Mouse (Mus musculus): Measurements from ENCODE around the gene Syngr2. TPM values are rescaled to one million over a fixed set of nuclear protein-coding genes. Genes with fewer than 3 reads are reported as not detected.
A peak's percentile ranks its signal among the peaks of the same experiment; 100 is the strongest.

The Syngr2 gene
- polyA plus RNA-seq, 1 experiment from 2014 or later = 26.2 TPM

DNA sequence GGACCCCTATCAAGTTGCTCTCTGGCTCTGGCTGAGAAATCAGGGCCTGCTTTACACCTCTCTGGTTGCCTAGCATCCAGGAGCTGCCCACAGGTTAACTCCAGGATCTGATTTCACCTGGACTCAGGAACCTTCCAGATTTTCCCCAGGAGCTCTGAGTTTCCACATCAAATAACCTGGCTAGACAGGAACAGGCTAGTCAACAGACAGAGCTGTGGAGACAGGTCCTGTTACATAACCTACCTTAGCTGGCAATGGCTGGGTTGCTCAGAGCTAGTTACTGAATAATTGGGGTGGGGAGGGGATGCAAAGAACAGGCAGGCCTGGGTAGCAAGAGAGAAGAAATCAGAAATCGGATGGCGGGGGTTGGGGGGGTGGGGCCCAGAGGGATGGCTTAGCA lies 35.5 kb downstream of the Syngr2 start:
- WGBS = 73% methylated on average over 2 of the region's 2 CpGs
- Histone ChIP-seq H3K9ac (replicated peaks) (no peak overlapping the region), H3K36me3 (no peaks in the 10 kb centered on the region), H3K4me3 (no peak overlapping the region), H3K4me1 (peaks cover 17% of the 10 kb centered on the region), H3K27ac (replicated peaks) (no peak overlapping the region), H3K9me3 (no peaks in the 10 kb centered on the region), H3K27me3 (no peaks in the 10 kb centered on the region), H3K4me2 (replicated peaks) (no peak overlapping the region)
- no peak for ATAC-seq (ENCODE audit: low FRiP score, low read depth)

DNA sequence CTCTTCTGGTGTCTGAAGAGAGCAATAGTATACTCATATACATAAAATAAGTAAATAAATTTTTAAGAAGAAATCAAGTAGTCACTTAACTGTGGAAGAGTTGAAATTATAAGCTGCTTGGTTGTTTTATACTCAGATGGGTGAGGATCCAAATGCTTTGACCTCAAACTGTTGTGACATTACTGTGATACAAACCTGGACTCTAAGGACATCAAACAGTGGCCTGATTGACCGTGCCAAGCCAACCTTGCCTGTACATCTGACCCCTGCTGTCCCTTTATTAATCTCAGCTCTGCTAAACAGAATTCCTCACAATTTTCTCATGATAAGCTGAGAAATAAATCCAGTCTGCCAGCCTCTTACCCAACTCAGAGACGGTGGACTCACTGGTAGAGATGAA lies 36.2 kb downstream of the Syngr2 start:
- peaks cover 23% of the 10 kb centered on the region for H3K4me1 ChIP-seq
- WGBS = 84% methylated on average over 2 of the region's 2 CpGs
- no peaks in the 10 kb centered on the region for H3K27me3 ChIP-seq
- H3K4me3 ChIP-seq = no peak overlapping the region
- no peaks in the 10 kb centered on the region for H3K9me3 ChIP-seq
- no peak overlapping the region for H3K27ac ChIP-seq (replicated peaks)
- H3K4me2 ChIP-seq (replicated peaks) = no peak overlapping the region
- ATAC-seq (ENCODE audit: low FRiP score, low read depth) = no peak
- no peak overlapping the region for H3K9ac ChIP-seq (replicated peaks)
- H3K36me3 ChIP-seq = no peaks in the 10 kb centered on the region

DNA sequence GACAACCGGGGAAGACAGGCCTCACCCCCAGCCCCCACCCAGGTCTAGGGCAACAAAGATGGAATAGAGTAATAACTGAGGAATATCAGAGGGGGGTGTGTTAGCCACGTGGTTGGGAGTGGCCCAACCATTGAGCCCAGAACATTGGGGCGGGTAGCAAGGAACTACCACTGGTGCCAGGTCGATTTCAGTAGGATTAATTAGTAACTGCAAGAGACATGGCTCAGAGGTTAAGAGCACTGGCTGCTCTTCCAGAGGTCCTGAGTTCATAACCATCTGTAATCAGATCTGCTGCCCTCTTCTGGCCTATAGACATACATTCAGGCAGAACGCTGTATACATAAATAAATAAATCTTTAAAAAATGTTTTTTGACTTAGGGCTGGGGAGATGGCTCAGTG lies 37.2 kb downstream of the Syngr2 start:
- Histone ChIP-seq H3K9ac (replicated peaks) (no peak overlapping the region), H3K4me2 (replicated peaks) (no peak overlapping the region), H3K4me1 (peaks cover 28% of the 10 kb centered on the region), H3K4me3 (no peak overlapping the region), H3K27me3 (no peaks in the 10 kb centered on the region), H3K9me3 (no peaks in the 10 kb centered on the region), H3K36me3 (peaks cover 1% of the 10 kb centered on the region; the same call in 1 of the 2 replicates), H3K27ac (replicated peaks) (no peak overlapping the region)
- no peak for ATAC-seq (ENCODE audit: low FRiP score, low read depth)
- 51% methylated on average over 5 of the region's 5 CpGs for WGBS

DNA sequence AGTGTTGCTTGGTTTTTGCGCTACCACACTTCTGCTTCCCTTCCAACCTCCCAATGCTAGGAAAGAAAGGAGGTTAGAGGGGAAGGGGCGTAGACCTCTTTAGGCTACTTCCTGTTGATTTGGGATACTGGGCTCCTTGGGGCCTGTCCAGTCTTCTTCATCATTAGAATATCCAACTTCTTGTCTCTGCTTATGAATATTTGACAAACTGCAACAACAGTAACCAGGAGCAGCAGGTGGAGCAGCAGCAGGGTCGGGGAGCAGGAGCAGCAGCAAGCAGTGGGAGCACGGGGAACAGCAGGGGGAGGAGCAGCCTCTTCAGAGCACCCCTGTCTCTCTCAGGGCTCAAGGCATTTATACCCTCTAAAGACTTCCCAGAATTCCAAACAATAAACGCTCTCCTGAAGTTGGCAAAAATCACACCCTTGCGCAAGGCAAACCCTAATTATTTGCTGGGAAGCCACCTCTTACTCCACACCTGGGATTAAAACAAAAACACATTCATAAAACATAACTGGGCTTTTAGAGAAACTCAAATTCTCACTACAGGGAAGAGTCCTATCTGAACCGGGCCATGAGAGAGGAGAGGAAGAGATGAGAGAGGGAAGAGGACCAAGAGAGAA lies 38.2 kb downstream of the Syngr2 start:
- peaks cover 12% of the 10 kb centered on the region for H3K36me3 ChIP-seq
- H3K4me1 ChIP-seq = peaks cover 28% of the 10 kb centered on the region
- peak overlapping the region; percentile 97 for H3K27ac ChIP-seq (replicated peaks)
- whole genome bisulfite sequencing = 83% methylated on average over 7 of the region's 7 CpGs
- ATAC-seq (ENCODE audit: low FRiP score, low read depth) = no peak
- H3K9ac ChIP-seq (replicated peaks) = peak overlapping the region; percentile 82
- H3K9me3 ChIP-seq = no peaks in the 10 kb centered on the region
- peak overlapping the region; percentile 85 for H3K4me2 ChIP-seq (replicated peaks)
- peak overlapping the region; percentile 65; the same call in 1 of the 2 replicates for H3K4me3 ChIP-seq
- H3K27me3 ChIP-seq = no peaks in the 10 kb centered on the region

DNA sequence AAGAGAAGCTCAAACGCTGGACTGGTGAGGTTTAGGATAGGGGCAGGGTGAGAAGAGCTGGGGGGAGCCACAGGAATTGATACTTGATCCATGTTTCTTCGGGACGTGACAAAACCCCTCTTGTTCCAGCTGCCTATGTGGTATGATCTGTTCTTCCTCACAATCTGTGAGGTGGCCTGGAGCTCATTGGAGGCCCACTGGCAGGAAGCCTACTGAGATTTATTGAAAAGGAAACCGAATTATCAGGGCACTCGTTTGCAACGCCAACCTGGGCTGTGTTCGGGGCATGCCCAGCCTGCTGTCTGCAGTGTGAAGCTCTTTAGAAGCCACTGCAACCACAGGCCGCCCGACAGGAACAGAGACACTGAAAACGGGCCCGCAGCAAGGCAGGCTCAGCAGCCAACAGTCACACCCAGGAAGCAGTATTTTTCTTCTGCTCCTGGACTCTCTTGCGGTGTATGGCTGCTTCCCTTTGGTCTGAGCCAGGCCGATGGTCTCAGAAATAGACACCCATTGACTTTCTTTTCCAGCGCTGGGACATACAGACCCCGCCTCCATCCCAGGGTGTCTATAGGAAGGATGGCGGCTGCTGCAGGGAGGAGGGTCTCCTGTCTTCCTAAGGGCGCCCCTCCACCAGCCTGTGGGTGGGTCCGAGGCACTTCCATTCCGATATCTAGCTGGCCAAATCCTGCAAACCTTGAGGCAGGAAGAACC lies 39.0 kb downstream of the Syngr2 start:
- H3K27ac ChIP-seq (replicated peaks) = peak overlapping the region; percentile 97
- H3K4me1 ChIP-seq = peaks cover 28% of the 10 kb centered on the region
- 10% methylated on average over 19 of the region's 19 CpGs for WGBS
- no peaks in the 10 kb centered on the region for H3K9me3 ChIP-seq
- peak overlapping the region; percentile 82 for H3K9ac ChIP-seq (replicated peaks)
- H3K4me2 ChIP-seq (replicated peaks) = peak overlapping the region; percentile 85
- no peaks in the 10 kb centered on the region for H3K27me3 ChIP-seq
- ATAC-seq (ENCODE audit: low FRiP score, low read depth) = peak; percentile 83
- peaks cover 19% of the 10 kb centered on the region for H3K36me3 ChIP-seq
- peak overlapping the region; percentile 65 for H3K4me3 ChIP-seq

DNA sequence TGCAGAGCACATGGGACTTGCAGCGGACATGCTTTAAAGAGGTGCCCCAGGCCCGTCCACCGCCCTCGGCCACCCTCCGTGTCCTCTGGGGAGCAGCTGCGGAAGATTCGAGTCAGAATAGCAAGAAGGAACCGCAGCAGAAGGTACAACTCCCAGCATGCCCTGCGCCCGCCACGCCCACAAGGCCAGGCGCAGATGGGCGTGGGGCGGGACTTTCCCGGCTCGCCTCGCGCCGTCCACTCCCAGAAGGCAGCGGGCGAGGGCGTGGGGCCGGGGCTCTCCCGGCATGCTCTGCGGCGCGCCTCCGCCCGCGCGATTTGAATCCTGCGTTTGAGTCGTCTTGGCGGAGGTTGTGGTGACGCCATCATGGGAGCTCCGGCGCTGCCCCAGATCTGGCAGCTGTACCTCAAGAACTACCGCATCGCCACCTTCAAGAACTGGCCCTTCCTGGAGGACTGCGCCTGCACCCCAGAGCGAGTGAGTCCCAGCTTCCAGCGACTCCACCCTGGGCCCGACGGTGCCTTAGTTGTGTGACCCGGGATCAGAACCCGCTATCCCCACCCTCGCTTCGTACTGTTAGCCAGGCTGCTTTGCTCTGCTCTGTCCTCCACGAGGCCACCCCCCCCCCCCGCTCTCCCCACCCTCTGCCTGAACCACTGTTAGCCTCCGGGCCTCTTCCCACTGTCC lies 39.7 kb downstream of the Syngr2 start, which contains the start of gene Birc5:
TSS of gene Birc5 (plus strand) at position 267 of the 687 bp plus-strand sequence.
- WGBS = under 1% methylated on average over 51 of the region's 51 CpGs
- Histone ChIP-seq H3K9ac (replicated peaks) (peak within 1 kb of the TSS; percentile 82), H3K4me1 (peaks cover 28% of the 10 kb centered on the region), H3K4me2 (replicated peaks) (peak within 1 kb of the TSS; percentile 85), H3K4me3 (peak within 1 kb of the TSS; percentile 65), H3K27ac (replicated peaks) (peak within 1 kb of the TSS; percentile 97), H3K36me3 (peaks cover 25% of the 10 kb centered on the region), H3K27me3 (no peaks in the 10 kb centered on the region), H3K9me3 (no peaks in the 10 kb centered on the region)
- ATAC-seq (ENCODE audit: low FRiP score, low read depth) = peak; percentile 94

DNA sequence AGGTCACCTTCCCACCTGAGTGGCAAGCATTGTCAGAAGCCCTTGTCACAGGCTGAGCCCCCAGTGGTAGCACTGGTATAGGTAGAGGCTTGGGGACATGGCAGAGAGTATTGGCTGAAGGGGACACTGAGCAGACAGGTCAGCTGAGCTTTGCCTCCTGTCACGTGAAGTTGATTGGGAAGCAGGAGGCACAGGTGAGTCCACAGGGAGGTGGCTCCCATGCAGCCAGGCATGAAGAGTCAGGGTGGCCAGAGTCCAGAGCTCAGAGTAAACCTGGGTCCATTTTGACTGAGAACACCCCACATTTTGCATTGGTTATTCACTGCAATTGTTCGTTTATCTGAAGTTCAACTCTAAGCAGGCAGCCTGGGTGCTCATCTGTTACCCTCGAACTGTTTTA lies 43.4 kb downstream of the Syngr2 start:
- WGBS = 95% methylated on average over 3 of the region's 3 CpGs
- peaks cover 57% of the 10 kb centered on the region for H3K36me3 ChIP-seq

DNA sequence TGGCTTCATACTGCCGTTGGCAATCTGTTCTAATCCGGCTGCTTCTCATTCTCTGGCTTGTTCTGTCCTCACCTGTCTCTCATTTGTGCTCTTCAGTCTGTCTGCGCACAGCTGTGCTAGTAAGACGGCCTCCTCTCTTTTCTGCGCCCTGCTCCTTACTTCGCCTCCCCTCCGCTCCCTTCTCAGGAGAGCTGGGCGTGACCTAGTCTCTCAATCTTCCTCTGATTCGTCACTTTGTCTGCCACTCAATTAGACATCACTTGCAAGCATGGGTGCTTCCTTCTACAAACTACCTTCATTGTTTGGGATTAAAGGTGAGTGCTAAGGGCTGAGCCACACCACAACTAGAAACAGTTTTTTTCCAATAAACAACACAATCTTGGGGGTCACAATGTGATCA lies 44.8 kb downstream of the Syngr2 start:
- WGBS = 92% methylated on average over 9 of the region's 9 CpGs
- Histone ChIP-seq H3K36me3 (peaks cover 57% of the 10 kb centered on the region), H3K27me3 (peaks cover 10% of the 10 kb centered on the region), H3K9ac (replicated peaks) (no peak overlapping the region), H3K4me2 (replicated peaks) (no peak overlapping the region), H3K27ac (replicated peaks) (no peak overlapping the region), H3K4me3 (no peak overlapping the region), H3K4me1 (peaks cover 18% of the 10 kb centered on the region), H3K9me3 (no peaks in the 10 kb centered on the region)
- no peak for ATAC-seq (ENCODE audit: low FRiP score, low read depth)

More for the DNA sequence above, 43.4 kb downstream of the Syngr2 start:
- no peaks in the 10 kb centered on the region for H3K9me3 ChIP-seq
- no peak overlapping the region for H3K9ac ChIP-seq (replicated peaks)
- ATAC-seq (ENCODE audit: low FRiP score, low read depth) = no peak
- no peak overlapping the region for H3K27ac ChIP-seq (replicated peaks)
- no peak overlapping the region for H3K4me3 ChIP-seq
- H3K4me2 ChIP-seq (replicated peaks) = no peak overlapping the region
- no peaks in the 10 kb centered on the region for H3K27me3 ChIP-seq
- peaks cover 25% of the 10 kb centered on the region for H3K4me1 ChIP-seq

DNA sequence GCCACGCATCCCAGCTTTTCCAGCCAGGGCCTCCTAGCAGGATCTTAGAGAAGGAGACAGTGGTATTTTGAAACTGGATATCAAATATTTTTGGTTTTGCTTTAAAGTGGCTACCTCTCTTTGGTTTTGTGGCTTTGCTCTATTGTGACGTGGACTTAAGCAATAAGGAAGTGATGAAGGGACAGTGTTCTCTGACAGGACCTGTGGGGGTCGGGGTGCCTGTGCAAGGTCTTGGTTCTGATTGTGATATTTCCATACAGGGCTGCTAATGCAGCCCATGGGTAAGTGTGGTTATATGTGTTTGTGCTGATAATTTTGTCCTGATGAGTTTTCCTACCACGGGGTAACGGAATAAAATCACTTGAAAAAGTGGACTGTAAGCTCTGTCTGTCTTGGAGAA lies 45.9 kb downstream of the Syngr2 start:
- no peak overlapping the region for H3K4me2 ChIP-seq (replicated peaks)
- no peak overlapping the region for H3K27ac ChIP-seq (replicated peaks)
- H3K9me3 ChIP-seq = no peaks in the 10 kb centered on the region
- H3K4me3 ChIP-seq = no peak overlapping the region
- H3K9ac ChIP-seq (replicated peaks) = no peak overlapping the region
- H3K27me3 ChIP-seq = peaks cover 21% of the 10 kb centered on the region
- peaks cover 57% of the 10 kb centered on the region for H3K36me3 ChIP-seq
- WGBS = 95% methylated on average over 5 of the region's 5 CpGs
- ATAC-seq (ENCODE audit: low FRiP score, low read depth) = no peak
- peaks cover 15% of the 10 kb centered on the region for H3K4me1 ChIP-seq

DNA sequence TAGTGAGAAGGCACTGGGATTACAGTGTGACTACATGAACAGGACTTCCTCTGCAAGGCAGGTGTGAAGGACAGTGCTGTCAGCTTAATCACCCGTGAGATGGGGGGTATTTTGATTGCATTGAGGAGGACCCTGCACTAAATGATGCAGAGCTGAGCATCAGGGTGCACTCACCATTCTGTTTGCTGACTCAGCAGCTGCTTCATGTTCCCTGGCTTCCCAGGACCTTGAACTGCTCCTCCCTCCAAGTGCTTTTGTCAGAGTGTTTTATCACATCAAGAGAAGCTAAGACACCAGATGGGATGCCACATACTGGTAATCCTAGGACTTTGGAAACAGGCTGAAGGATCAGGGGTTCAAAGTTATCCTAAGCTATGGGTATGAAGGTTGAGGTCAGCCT lies 46.5 kb downstream of the Syngr2 start:
- peaks cover 57% of the 10 kb centered on the region for H3K36me3 ChIP-seq
- 90% methylated on average over 1 of the region's 1 CpGs for WGBS
- ATAC-seq (ENCODE audit: low FRiP score, low read depth) = no peak

DNA sequence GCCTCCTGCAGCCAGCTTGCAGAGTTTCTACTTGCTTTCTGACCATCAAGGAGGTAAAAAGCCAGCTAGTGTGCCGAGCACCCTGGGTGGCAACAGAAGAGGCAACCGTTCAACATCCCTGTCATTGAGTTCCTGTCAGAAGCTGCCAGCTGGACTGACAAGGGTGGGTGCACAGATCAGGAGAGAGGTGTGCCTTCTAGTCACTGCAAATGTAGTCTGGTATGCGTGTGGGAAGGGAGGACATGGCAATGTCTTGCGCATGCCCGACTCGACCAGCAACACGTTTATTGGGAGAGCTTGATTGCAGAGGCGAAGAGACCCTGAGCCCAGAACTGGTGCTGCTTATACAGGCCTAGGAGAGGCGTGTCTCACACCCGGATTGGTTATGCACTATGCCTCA lies 48.0 kb downstream of the Syngr2 start:
- no peaks in the 10 kb centered on the region for H3K9me3 ChIP-seq
- no peak overlapping the region for H3K9ac ChIP-seq (replicated peaks)
- peaks cover 42% of the 10 kb centered on the region for H3K27me3 ChIP-seq
- peaks cover 10% of the 10 kb centered on the region for H3K4me1 ChIP-seq
- WGBS = 96% methylated on average over 10 of the region's 10 CpGs
- H3K27ac ChIP-seq (replicated peaks) = no peak overlapping the region
- no peak overlapping the region for H3K4me3 ChIP-seq
- H3K36me3 ChIP-seq = peaks cover 48% of the 10 kb centered on the region
- H3K4me2 ChIP-seq (replicated peaks) = no peak overlapping the region
- no peak for ATAC-seq (ENCODE audit: low FRiP score, low read depth)

More for the DNA sequence above, 46.5 kb downstream of the Syngr2 start:
- no peak overlapping the region for H3K4me3 ChIP-seq
- peaks cover 13% of the 10 kb centered on the region for H3K4me1 ChIP-seq
- no peaks in the 10 kb centered on the region for H3K9me3 ChIP-seq
- H3K4me2 ChIP-seq (replicated peaks) = no peak overlapping the region
- peaks cover 27% of the 10 kb centered on the region for H3K27me3 ChIP-seq
- H3K27ac ChIP-seq (replicated peaks) = no peak overlapping the region
- no peak overlapping the region for H3K9ac ChIP-seq (replicated peaks)

DNA sequence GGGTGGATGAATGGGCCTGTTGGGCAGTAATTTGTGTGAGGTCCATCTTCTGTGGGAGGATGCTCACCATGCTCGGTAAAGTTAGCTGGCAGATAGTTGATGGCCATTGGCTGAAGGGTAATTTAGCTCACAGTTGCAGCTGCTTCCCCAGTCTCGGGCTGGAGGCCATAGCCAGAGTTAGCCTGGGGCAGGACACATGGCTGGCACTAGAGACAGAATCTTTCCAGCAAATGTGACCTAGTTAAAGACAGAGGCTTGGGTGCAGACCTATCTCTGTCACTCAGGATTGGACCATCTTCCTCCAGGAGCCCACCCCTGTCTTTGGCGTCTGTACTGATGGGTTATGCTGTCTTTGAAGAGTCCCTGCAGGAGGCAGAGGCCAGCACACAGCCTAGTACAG lies 48.9 kb downstream of the Syngr2 start:
- ATAC-seq (ENCODE audit: low FRiP score, low read depth) = no peak
- H3K4me3 ChIP-seq = no peak overlapping the region
- H3K27ac ChIP-seq (replicated peaks) = no peak overlapping the region
- peaks cover 51% of the 10 kb centered on the region for H3K27me3 ChIP-seq
- H3K4me1 ChIP-seq = peaks cover 19% of the 10 kb centered on the region
- H3K9ac ChIP-seq (replicated peaks) = no peak overlapping the region
- 62% methylated on average over 3 of the region's 3 CpGs for WGBS
- H3K9me3 ChIP-seq = no peaks in the 10 kb centered on the region
- H3K36me3 ChIP-seq = peaks cover 38% of the 10 kb centered on the region
- H3K4me2 ChIP-seq (replicated peaks) = no peak overlapping the region

Data from midbrain, embryonic 12.5 days (tissue).